Mouse (Mus musculus) forebrain, postnatal 0 days (tissue): Measurements from ENCODE around the gene Otub2. TPM values are rescaled to one million over a fixed set of nuclear protein-coding genes. Genes with fewer than 3 reads are reported as not detected.
A peak's percentile ranks its signal among the peaks of the same experiment; 100 is the strongest.

Source experiments
- ATAC-seq: fragments of 200-750 bp; cut with Nextera tagmentation; 2 replicates; pipeline ENCODE4 v1.8.0; 2017; ENCODE audit warnings: mild to moderate bottlenecking, moderate library complexity
- DNase-seq: peaks from one replicate; pipeline ENCODE4 v3.0.0-alpha.2; 2015
- H3K27ac ChIP-seq: fragments of 300-500 bp; sonication (generic); 2 replicates; pipeline ENCODE4 v1.5.1; 2014; ENCODE audit warnings: low read depth, mild to moderate bottlenecking, antibody characterized with exemption, low read length, moderate library complexity, mixed read lengths
- H3K27me3 ChIP-seq: fragments of 300-500 bp; sonication (generic); 2 replicates; pipeline ENCODE4 v1.6.1; 2014; ENCODE audit warnings: mild to moderate bottlenecking, low read length, mixed read lengths; ENCODE audit not compliant: insufficient read depth
- H3K36me3 ChIP-seq: fragments of 300-500 bp; sonication (generic); 2 replicates; pipeline ENCODE4 v1.6.1; 2014; ENCODE audit warnings: mild to moderate bottlenecking, moderate library complexity; ENCODE audit not compliant: insufficient read depth
- H3K4me1 ChIP-seq: fragments of 300-500 bp; sonication (generic); 2 replicates; pipeline ENCODE4 v1.6.1; 2014; ENCODE audit warnings: antibody characterized with exemption; ENCODE audit not compliant: insufficient read depth
- H3K4me2 ChIP-seq: fragments of 300-500 bp; sonication (generic); 2 replicates; pipeline ENCODE4 v1.6.1; 2014; ENCODE audit warnings: low read depth, mild to moderate bottlenecking, moderate library complexity
- H3K4me3 ChIP-seq: fragments of 300-500 bp; sonication (generic); 2 replicates; pipeline ENCODE4 v1.5.1; 2014; ENCODE audit warnings: low read depth, low read length, mixed read lengths
- H3K9ac ChIP-seq: fragments of 300-500 bp; sonication (generic); 2 replicates; pipeline ENCODE4 v1.6.1; 2014; ENCODE audit warnings: mild to moderate bottlenecking
- H3K9me3 ChIP-seq: fragments of 300-500 bp; sonication (generic); 2 replicates; pipeline ENCODE4 v1.6.1; 2016; ENCODE audit warnings: low read length
- CTCF ChIP-seq: sonication (generic); IDR thresholded peaks from 2 replicates; pipeline ENCODE4 v1.5.1; 2016; ENCODE audit warnings: antibody characterized with exemption, control low read depth, low read depth
- WGBS: fragments of 180-500 bp; shearing (Covaris S2); extraction: QIAGEN DNeasy Blood & Tissue Kit; methylation state at CpG from one replicate; pipeline ENCODE4 v1.1.7; 2014; 5-methylcytosine and 5-hydroxymethylcytosine counted together
- polyA plus RNA-seq: library from polyadenylated mRNA; unstranded; fragments of >200 nt; fragmentation: Nextera tagmentation; extraction: Ambion mirVana; gene quantifications from 2 replicates; pipeline ENCODE4 v1.2.1, GENCODE M21; 2015
- total RNA-seq: library from RNA; depleted of rRNA; stranded (reverse); fragments of >200 nt; gene quantifications from 2 replicates; pipeline ENCODE4 v1.2.3, GENCODE M21; 2014

Otub2 gene
- total and polyA plus RNA-seq, 2 experiments from 2014 or later: 21.3 to 26.5 TPM

DNA sequence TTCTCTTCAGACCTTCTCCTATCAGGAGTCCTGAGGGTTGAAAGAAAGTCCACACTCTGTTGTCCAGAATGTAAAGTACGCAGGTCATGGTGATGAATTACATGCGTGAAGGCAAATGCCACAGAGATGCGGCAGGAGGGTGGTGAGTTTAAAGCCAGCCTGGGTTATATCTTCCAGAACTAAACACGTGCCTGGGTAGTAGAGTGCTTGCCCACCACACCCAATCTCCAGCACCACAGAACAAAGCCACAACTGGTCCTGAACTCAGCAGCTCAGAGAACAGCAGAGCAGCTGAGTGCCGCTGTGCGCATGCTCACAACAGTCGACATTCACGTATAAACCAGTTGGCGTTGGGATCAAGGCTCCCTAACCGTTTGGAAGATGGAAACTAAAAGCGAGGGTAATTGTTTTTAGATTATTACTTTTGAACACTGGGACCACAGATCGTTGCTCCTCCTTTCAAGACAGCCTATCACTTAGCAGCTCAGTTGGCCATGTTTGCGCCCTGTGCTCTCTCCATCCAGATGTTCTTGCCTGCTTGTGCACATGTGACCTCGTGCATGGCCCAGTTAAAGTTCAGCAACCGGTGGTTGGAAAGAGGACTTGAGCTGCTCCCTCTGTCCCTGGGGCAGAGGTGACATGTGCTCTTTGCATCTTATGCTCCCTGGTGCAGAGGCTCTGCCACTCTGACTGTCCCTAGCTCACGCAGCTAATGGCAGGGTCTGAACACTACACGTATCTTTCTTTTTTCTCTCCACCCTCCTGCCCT is 26.8 kb upstream of the Otub2 start:
- no peak overlapping the region for H3K4me2 ChIP-seq
- H3K27ac ChIP-seq: no peak overlapping the region
- WGBS: 89% methylated on average over 17 of the region's 17 CpGs
- no peaks in the 10 kb centered on the region for H3K36me3 ChIP-seq
- H3K4me3 ChIP-seq: no peak overlapping the region
- H3K9ac ChIP-seq: no peak overlapping the region
- TF ChIP-seq CTCF: no peak
- no peaks in the 10 kb centered on the region for H3K27me3 ChIP-seq
- no peaks in the 10 kb centered on the region for H3K9me3 ChIP-seq
- H3K4me1 ChIP-seq: no peaks in the 10 kb centered on the region
- ATAC-seq: no peak
- DNase-seq: no peak

DNA sequence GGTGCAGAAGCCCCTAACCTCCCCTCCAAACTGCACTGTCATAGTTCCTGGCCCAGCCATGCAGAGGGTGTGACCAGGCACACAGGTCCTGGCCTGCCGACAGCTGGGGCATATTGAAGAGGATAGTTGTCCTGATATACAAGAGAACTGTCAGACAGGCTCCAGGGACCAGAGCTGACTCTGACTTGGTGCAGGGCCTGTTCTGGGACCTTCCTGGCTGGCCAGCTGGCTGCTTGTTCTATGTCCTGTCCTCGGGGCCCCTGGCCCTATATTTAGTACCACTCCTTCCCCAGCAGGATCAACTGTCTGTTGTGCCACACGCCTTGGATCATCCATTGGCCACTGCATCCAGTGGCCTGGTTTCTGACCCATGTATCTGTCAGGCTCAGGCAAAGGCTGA is 26.1 kb upstream of the Otub2 start:
- no peaks in the 10 kb centered on the region for H3K27me3 ChIP-seq
- H3K4me2 ChIP-seq: no peak overlapping the region
- ATAC-seq (no peak), DNase-seq (no peak)
- H3K4me3 ChIP-seq: no peak overlapping the region
- H3K27ac ChIP-seq: no peak overlapping the region
- no peaks in the 10 kb centered on the region for H3K4me1 ChIP-seq
- 73% methylated on average over 3 of the region's 3 CpGs for WGBS
- no peaks in the 10 kb centered on the region for H3K9me3 ChIP-seq
- H3K36me3 ChIP-seq: no peaks in the 10 kb centered on the region
- TF ChIP-seq CTCF: no peak
- H3K9ac ChIP-seq: no peak overlapping the region

DNA sequence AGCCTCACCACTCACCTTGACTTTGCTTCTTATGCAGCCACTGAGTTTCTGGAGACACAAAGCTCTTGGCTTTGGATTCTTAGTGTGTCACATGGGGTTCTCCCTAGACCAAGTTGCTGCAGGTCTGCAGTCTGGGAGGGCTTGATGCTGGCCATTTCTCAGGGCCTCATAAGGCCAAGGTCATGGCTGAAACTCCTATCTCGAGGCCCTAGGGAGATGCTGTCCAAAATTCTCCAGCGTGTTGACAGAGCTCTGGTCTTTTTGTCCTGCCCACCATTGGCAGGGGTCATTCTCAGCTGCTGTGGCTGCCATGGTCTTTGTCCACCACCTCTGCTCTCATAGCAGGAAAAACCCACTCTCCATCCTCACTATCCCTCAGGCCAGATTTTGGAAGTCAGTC is 21.3 kb upstream of the Otub2 start:
- Histone ChIP-seq H3K4me1 (no peaks in the 10 kb centered on the region), H3K9me3 (no peaks in the 10 kb centered on the region), H3K27me3 (no peaks in the 10 kb centered on the region), H3K9ac (no peak overlapping the region), H3K36me3 (no peaks in the 10 kb centered on the region), H3K4me3 (no peak overlapping the region), H3K4me2 (no peak overlapping the region), H3K27ac (no peak overlapping the region)
- 83% methylated on average over 2 of the region's 2 CpGs for WGBS
- TF ChIP-seq CTCF: no peak
- no peak for DNase-seq
- no peak for ATAC-seq

DNA sequence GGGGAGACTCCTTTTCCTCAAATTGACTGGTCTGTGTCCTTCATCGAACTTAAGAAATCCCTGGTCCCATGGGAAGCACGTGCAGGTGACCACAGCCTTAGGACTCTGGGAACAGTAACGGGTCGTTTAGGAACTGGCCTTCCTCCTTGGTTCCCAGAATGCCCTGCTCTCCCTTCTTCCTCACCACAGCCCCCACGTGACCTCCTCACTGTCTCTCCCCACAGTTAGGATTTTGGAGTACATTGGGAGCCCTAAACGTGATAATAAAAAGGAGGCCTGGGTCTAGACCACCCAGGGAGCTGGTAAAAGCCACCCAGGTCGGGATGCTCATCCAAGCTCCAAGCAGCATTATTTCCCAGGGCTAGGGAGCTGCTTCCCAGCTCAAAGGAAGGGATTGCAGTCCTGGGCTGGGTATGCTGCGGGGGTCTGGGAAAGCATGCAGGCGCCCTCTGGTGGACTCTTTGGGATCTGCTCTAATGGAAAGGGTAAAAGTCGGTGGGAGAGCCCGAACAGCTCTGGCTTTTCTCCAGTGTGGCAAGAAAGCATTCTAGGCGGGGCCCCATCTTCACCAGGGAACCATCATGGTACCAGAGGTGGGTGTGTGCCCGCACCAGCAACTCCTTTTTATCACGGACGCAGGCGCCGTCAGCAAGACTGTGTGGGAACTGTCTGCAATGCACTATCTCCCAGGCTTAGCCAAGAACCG is 20.7 kb upstream of the Otub2 start:
- 22% methylated on average over 18 of the region's 18 CpGs for WGBS
- Histone ChIP-seq H3K4me1 (no peaks in the 10 kb centered on the region), H3K36me3 (no peaks in the 10 kb centered on the region), H3K4me3 (no peak overlapping the region), H3K27ac (no peak overlapping the region), H3K27me3 (no peaks in the 10 kb centered on the region), H3K9ac (no peak overlapping the region), H3K4me2 (peak overlapping the region; percentile 19), H3K9me3 (no peaks in the 10 kb centered on the region)
- peak; percentile 83 for TF ChIP-seq CTCF
- peak; percentile 92 for ATAC-seq
- peak; percentile 84 for DNase-seq

DNA sequence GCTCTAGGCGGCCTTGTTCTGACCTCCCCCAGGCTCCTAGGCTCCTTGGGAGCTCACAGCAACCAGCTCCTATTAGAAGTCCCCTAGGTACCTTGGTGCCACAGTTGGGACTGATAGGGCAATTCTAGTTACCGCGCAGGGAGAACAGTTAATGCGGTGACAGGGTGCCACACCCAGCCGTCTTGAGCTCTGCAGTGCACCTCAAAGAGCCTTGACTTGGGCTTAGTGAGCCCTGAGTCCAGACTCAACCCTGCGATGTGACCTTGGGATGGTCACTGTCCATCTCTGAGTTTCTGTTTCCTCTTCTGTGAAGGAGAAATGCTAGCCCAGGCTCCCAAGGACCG is 20.2 kb upstream of the Otub2 start:
- WGBS: 82% methylated on average over 7 of the region's 7 CpGs
- H3K4me3 ChIP-seq: no peak overlapping the region
- TF ChIP-seq CTCF: no peak
- no peak overlapping the region for H3K9ac ChIP-seq
- H3K4me1 ChIP-seq: no peaks in the 10 kb centered on the region
- no peaks in the 10 kb centered on the region for H3K9me3 ChIP-seq
- H3K27me3 ChIP-seq: no peaks in the 10 kb centered on the region
- ATAC-seq (no peak), DNase-seq (no peak)
- no peaks in the 10 kb centered on the region for H3K36me3 ChIP-seq
- H3K27ac ChIP-seq: no peak overlapping the region
- peak overlapping the region; percentile 19; the same call in 1 of the 2 replicates for H3K4me2 ChIP-seq

DNA sequence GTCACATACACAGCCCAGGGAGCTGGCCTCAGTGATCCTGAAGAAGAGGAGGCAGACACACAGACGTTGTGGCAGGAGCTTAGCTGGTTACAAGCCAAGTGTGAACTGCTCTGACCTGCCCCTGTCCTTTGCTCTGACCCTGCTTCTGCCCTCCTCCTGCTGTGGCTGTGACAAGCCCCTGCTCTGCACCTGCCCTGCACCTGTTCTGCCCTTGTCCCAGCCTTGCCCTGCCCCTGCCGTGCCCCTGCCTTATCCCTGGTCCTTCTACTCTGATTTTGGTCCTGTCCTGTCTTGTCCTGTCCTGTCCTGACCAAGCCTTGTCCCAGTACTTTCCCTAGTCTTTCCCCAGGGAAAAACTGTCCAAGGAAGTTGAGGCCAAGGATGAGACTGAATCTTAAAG is 19.7 kb upstream of the Otub2 start:
- ATAC-seq: no peak
- 69% methylated on average over 2 of the region's 2 CpGs for WGBS

DNA sequence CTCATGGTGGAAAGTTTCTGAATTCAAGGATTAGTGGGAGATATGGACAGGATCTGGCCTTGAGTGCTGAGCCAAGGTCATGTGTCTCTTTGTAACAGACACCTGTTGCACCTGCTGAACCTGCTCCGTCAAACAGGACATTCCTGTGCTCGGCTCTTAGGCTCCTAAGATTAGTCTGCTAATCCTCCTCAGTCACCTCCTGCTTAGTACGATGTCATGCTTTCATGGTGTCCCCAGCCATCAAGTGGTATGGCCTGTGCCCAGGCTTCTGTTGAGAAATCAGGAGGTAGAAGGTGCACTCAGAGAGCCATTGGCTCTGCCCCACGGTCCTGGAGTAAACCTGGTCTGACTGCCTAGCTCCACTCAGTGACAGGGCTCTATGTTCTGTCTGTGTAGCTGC is 17.6 kb upstream of the Otub2 start:
- Histone ChIP-seq H3K9ac (no peak overlapping the region), H3K4me3 (no peak overlapping the region), H3K4me1 (no peaks in the 10 kb centered on the region), H3K36me3 (no peaks in the 10 kb centered on the region), H3K9me3 (no peaks in the 10 kb centered on the region), H3K27me3 (no peaks in the 10 kb centered on the region), H3K27ac (no peak overlapping the region), H3K4me2 (no peak overlapping the region)
- ATAC-seq: no peak
- no peak for DNase-seq
- WGBS: 88% methylated on average over 4 of the region's 4 CpGs
- TF ChIP-seq CTCF: no peak

More for the DNA sequence above, 19.7 kb upstream of the Otub2 start:
- DNase-seq: no peak
- Histone ChIP-seq H3K36me3 (no peaks in the 10 kb centered on the region), H3K4me1 (no peaks in the 10 kb centered on the region), H3K27me3 (no peaks in the 10 kb centered on the region), H3K4me3 (no peak overlapping the region), H3K9ac (no peak overlapping the region), H3K27ac (no peak overlapping the region), H3K4me2 (no peak overlapping the region), H3K9me3 (no peaks in the 10 kb centered on the region)
- TF ChIP-seq CTCF: no peak
